In genomic region chr15:91969378-91969777, GRCm38 (mm10) we compare ENCODE assay signal across 10 mouse cellular contexts.
A peak's percentile ranks its signal among the peaks of the same experiment; 100 is the strongest.
DNase-seq lines count a peak whose midpoint lies in the region; ATAC-seq and TF ChIP-seq lines count a peak whose summit lies in the region.
"Had no signal": no experiment of that assay in that cellular context is flagged by ENCODE, and none has a peak within 500 bp of the region (broad histone marks: within the 10 kb centered on the region; RNA-seq: fewer than 3 reads in every experiment).

No protein-coding gene starts in this region.

- ATAC-seq in forebrain, embryonic 16.5 days = peak; percentile 58; the same call in 1 of the 2 replicates
- ATAC-seq in liver, postnatal 0 days = no peak

- 21% methylated on average over 10 of the region's 10 CpGs for WGBS in forebrain, embryonic 16.5 days
- 27% methylated on average over 10 of the region's 10 CpGs for WGBS in liver, postnatal 0 days (ENCODE audit: insufficient replicate concordance)

- no peaks in the 10 kb centered on the region; the same call in 1 of the 2 replicates for H3K27me3 ChIP-seq in ES-Bruce4 (ENCODE audit: control insufficient read depth, insufficient read depth, low read length, poor library complexity, severe bottlenecking)
- no peaks in the 10 kb centered on the region for H3K27me3 ChIP-seq in forebrain, embryonic 16.5 days (replicated peaks; ENCODE audit: control insufficient read depth, insufficient read depth, low read length)
- no peaks in the 10 kb centered on the region for H3K27me3 ChIP-seq in liver, postnatal 0 days (ENCODE audit: insufficient read depth, low read length)
- H3K27me3 ChIP-seq: heart, embryonic 13.5 days; stomach, embryonic 15.5 days had no signal

- DNase-seq in 3134 (ENCODE audit: extremely low read depth, insufficient read length, low spot score) = peak; percentile 9
- peak; percentile 51 for DNase-seq in cerebellum, adult 11-12 months
- peak; percentile 50 to 75 for DNase-seq in kidney, postnatal 25 days
- DNase-seq in liver, postnatal 0 days = peak; percentile 44
- peak; percentile 74 to 82 for DNase-seq in right cerebral cortex, postnatal 10 days (ENCODE audit: low spot score in 2 of 2)
- no peak for DNase-seq in natural killer cell, adult 2 months (ENCODE audit: low spot score in 2 of 2)

- no peak overlapping the region for H3K27ac ChIP-seq in ES-Bruce4 (ENCODE audit: insufficient read depth, low read length)
- H3K27ac ChIP-seq in forebrain, embryonic 16.5 days (ENCODE audit: low read length) = no peak overlapping the region
- H3K27ac ChIP-seq in liver, postnatal 0 days (ENCODE audit: low read depth) = no peak overlapping the region
- H3K27ac ChIP-seq: heart, embryonic 13.5 days; stomach, embryonic 15.5 days had no signal

- peak; percentile 75 for TF ChIP-seq CTCF in ES-Bruce4 (IDR thresholded peaks at IDR 0.05; ENCODE audit: low read depth, low read length)
- peak; percentile 69 for TF ChIP-seq CTCF in liver, postnatal 0 days (IDR thresholded peaks at IDR 0.05; ENCODE audit: low read depth)

- H3K4me2 ChIP-seq in forebrain, embryonic 16.5 days (ENCODE audit: low read length) = no peak overlapping the region
- H3K4me2 ChIP-seq in liver, postnatal 0 days (ENCODE audit: low read depth, low read length) = no peak overlapping the region
- H3K4me2 ChIP-seq: heart, embryonic 13.5 days; stomach, embryonic 15.5 days had no signal

- TF ChIP-seq POLR2A in ES-Bruce4 (IDR thresholded peaks at IDR 0.05; ENCODE audit: insufficient read depth, low read length) = no peak

- no peaks in the 10 kb centered on the region for H3K9me3 ChIP-seq in ES-Bruce4 (replicated peaks; ENCODE audit: control insufficient read depth, insufficient read depth, low read length, poor library complexity, severe bottlenecking)
- H3K9me3 ChIP-seq in forebrain, embryonic 16.5 days (ENCODE audit: control insufficient read depth, low read length) = no peaks in the 10 kb centered on the region
- no peaks in the 10 kb centered on the region for H3K9me3 ChIP-seq in liver, postnatal 0 days (ENCODE audit: low read length)
- H3K9me3 ChIP-seq: heart, embryonic 13.5 days; stomach, embryonic 15.5 days had no signal

- no peaks in the 10 kb centered on the region for H3K36me3 ChIP-seq in ES-Bruce4 (ENCODE audit: control insufficient read depth, insufficient read depth, low read length, poor library complexity, severe bottlenecking)
- no peaks in the 10 kb centered on the region for H3K36me3 ChIP-seq in forebrain, embryonic 16.5 days (ENCODE audit: control insufficient read depth, insufficient read depth)
- no peaks in the 10 kb centered on the region for H3K36me3 ChIP-seq in liver, postnatal 0 days (replicated peaks; ENCODE audit: insufficient read depth, low read length)
- H3K36me3 ChIP-seq: heart, embryonic 13.5 days; stomach, embryonic 15.5 days had no signal

- no peak for TF ChIP-seq EP300 in ES-Bruce4 (IDR thresholded peaks at IDR 0.05; ENCODE audit: insufficient read depth, low read depth, low read length)
- no peak for TF ChIP-seq EP300 in liver, postnatal 0 days (IDR thresholded peaks at IDR 0.05; ENCODE audit: low read depth)

- H3K9ac ChIP-seq in ES-Bruce4 (ENCODE audit: low read depth, poor library complexity, severe bottlenecking) = no peak overlapping the region
- no peak overlapping the region for H3K9ac ChIP-seq in forebrain, embryonic 16.5 days (replicated peaks; ENCODE audit: low read depth, low read length)
- no peak overlapping the region for H3K9ac ChIP-seq in liver, postnatal 0 days (replicated peaks)
- H3K9ac ChIP-seq: heart, embryonic 13.5 days; stomach, embryonic 15.5 days had no signal

- no peak overlapping the region for H3K4me3 ChIP-seq in ES-Bruce4 (ENCODE audit: low read depth, low read length)
- no peak overlapping the region for H3K4me3 ChIP-seq in forebrain, embryonic 16.5 days (replicated peaks; ENCODE audit: low read length)
- no peak overlapping the region for H3K4me3 ChIP-seq in liver, postnatal 0 days (ENCODE audit: low read depth, low read length)
- H3K4me3 ChIP-seq: heart, embryonic 13.5 days; stomach, embryonic 15.5 days had no signal

- H3K4me1 ChIP-seq in ES-Bruce4 (ENCODE audit: control insufficient read depth, insufficient read depth, low read length) = no peaks in the 10 kb centered on the region
- peaks cover 4% of the 10 kb centered on the region for H3K4me1 ChIP-seq in forebrain, embryonic 16.5 days (replicated peaks; ENCODE audit: control insufficient read depth, insufficient read depth, low read length)
- H3K4me1 ChIP-seq in liver, postnatal 0 days (ENCODE audit: insufficient read depth) = no peaks in the 10 kb centered on the region
- H3K4me1 ChIP-seq: heart, embryonic 13.5 days; stomach, embryonic 15.5 days had no signal

Comparison
In these comparisons a context has a peak if more than half of its experiments do, and no peak if none do; other contexts are left out.
1. DNase-seq: peak in 3134 (single experiment), cerebellum, adult 11-12 months (single experiment), kidney, postnatal 25 days (2 of 2), liver, postnatal 0 days (single experiment) and right cerebral cortex, postnatal 10 days (2 of 2); none in natural killer cell, adult 2 months (0 of 2).